9 mouse cellular contexts compared by ENCODE assay signal in genomic region chr6:137934545-137935298, GRCm38 (mm10).
DNase-seq lines count a peak whose midpoint lies in the region; ATAC-seq lines count a peak whose summit lies in the region.
"Had no signal": no experiment of that assay in that cellular context is flagged by ENCODE, and none has a peak within 500 bp of the region (broad histone marks: within the 10 kb centered on the region; RNA-seq: fewer than 3 reads in every experiment).

No protein-coding gene starts in this region.

- no peaks in the 10 kb centered on the region for H3K27me3 ChIP-seq in limb, embryonic 12.5 days
- H3K27me3 ChIP-seq in limb, embryonic 10.5 days (ENCODE audit: low read depth, poor library complexity, severe bottlenecking) = no peaks in the 10 kb centered on the region
- H3K27me3 ChIP-seq: midbrain, embryonic 12.5 days had no signal

- H3K9ac ChIP-seq in limb, embryonic 12.5 days (replicated peaks) = no peak overlapping the region
- H3K9ac ChIP-seq: midbrain, embryonic 12.5 days had no signal

- H3K36me3 ChIP-seq in limb, embryonic 12.5 days = no peaks in the 10 kb centered on the region
- H3K36me3 ChIP-seq in limb, embryonic 10.5 days = no peaks in the 10 kb centered on the region
- H3K36me3 ChIP-seq: midbrain, embryonic 12.5 days had no signal

- no peak overlapping the region for H3K4me3 ChIP-seq in limb, embryonic 12.5 days (replicated peaks)
- no peak overlapping the region for H3K4me3 ChIP-seq in limb, embryonic 10.5 days
- H3K4me3 ChIP-seq: midbrain, embryonic 12.5 days had no signal

- no peaks in the 10 kb centered on the region for H3K4me1 ChIP-seq in limb, embryonic 12.5 days (replicated peaks)
- H3K4me1 ChIP-seq in limb, embryonic 10.5 days = 0 out of 2 replicates have a peak, but pooled peaks cover under 1% of the 10 kb centered on the region
- H3K4me1 ChIP-seq: midbrain, embryonic 12.5 days had no signal

- H3K27ac ChIP-seq in limb, embryonic 12.5 days = no peak overlapping the region
- H3K27ac ChIP-seq in limb, embryonic 10.5 days = no peak overlapping the region
- H3K27ac ChIP-seq: midbrain, embryonic 12.5 days had no signal

- ATAC-seq in limb, embryonic 12.5 days (ENCODE audit: insufficient number of reproducible peaks, insufficient read depth, low FRiP score, low TSS enrichment, low read depth) = peak; percentile 59; the same call in 1 of the 2 replicates

- H3K4me2 ChIP-seq in limb, embryonic 12.5 days = no peak overlapping the region
- H3K4me2 ChIP-seq: midbrain, embryonic 12.5 days had no signal

- H3K9me3 ChIP-seq in limb, embryonic 12.5 days = no peaks in the 10 kb centered on the region
- H3K9me3 ChIP-seq in limb, embryonic 10.5 days (replicated peaks) = no peaks in the 10 kb centered on the region
- H3K9me3 ChIP-seq: midbrain, embryonic 12.5 days had no signal

- 64% methylated on average over 3 of the region's 3 CpGs for WGBS in limb, embryonic 12.5 days
- whole genome bisulfite sequencing in limb, embryonic 10.5 days = 83% methylated on average over 3 of the region's 3 CpGs

- peak; percentile 13 to 55 for DNase-seq in cerebellum, postnatal 25 days
- no peak for DNase-seq in cerebellum, postnatal 4 days (ENCODE audit: low spot score in 2 of 2)
- no peak for DNase-seq in limb, embryonic 10.5 days (ENCODE audit: low spot score)
- peak; percentile 74 to 75 for DNase-seq in layer of hippocampus, adult 8-10 months (ENCODE audit: low spot score in 2 of 2)
- DNase-seq in right cerebral cortex, postnatal 25 days = peak; percentile 72
- no peak for DNase-seq in spleen, adult 18-20 months
- DNase-seq in MN1 (ENCODE audit: low spot score) = no peak

Comparison
In these comparisons a context has a peak if more than half of its experiments do, and no peak if none do; other contexts are left out.
1. DNase-seq: peak in cerebellum, postnatal 25 days (2 of 2), layer of hippocampus, adult 8-10 months (2 of 2) and right cerebral cortex, postnatal 25 days (single experiment); none in cerebellum, postnatal 4 days (0 of 2), limb, embryonic 10.5 days (single experiment), spleen, adult 18-20 months (0 of 2) and MN1 (single experiment).